Mouse (Mus musculus) hindbrain, embryonic 12.5 days (tissue): ENCODE data around the gene Arhgef2. TPM values are rescaled to one million over a fixed set of nuclear protein-coding genes. Genes with fewer than 3 reads are reported as not detected.

ENCODE experiments used
- ATAC-seq: fragments of 200-750 bp; cut with Nextera tagmentation; 2 replicates; pipeline ENCODE4 v1.8.0; 2017; ENCODE audit warnings: moderate TSS enrichment; ENCODE audit not compliant: low FRiP score
- H3K27ac ChIP-seq: fragments of 300-500 bp; sonication (generic); 2 replicates; pipeline ENCODE4 v1.5.1; 2016; ENCODE audit warnings: mild to moderate bottlenecking
- H3K27me3 ChIP-seq: fragments of 300-500 bp; sonication (generic); 2 replicates; pipeline ENCODE4 v1.6.1; 2016; ENCODE audit warnings: mild to moderate bottlenecking
- H3K36me3 ChIP-seq: fragments of 300-500 bp; sonication (generic); 2 replicates; pipeline ENCODE4 v1.6.1; 2016; ENCODE audit warnings: mild to moderate bottlenecking
- H3K4me1 ChIP-seq: fragments of 300-500 bp; sonication (generic); 2 replicates; pipeline ENCODE4 v1.6.1; 2016
- H3K4me2 ChIP-seq: fragments of 300-500 bp; sonication (generic); replicated peaks from 2 replicates; pipeline ENCODE4 v1.6.1; 2016; ENCODE audit warnings: mild to moderate bottlenecking
- H3K4me3 ChIP-seq: fragments of 300-500 bp; sonication (generic); 2 replicates; pipeline ENCODE4 v1.5.1; 2016; ENCODE audit warnings: mild to moderate bottlenecking
- H3K9ac ChIP-seq: fragments of 300-500 bp; sonication (generic); 2 replicates; pipeline ENCODE4 v1.6.1; 2016; ENCODE audit warnings: mild to moderate bottlenecking, moderate library complexity
- H3K9me3 ChIP-seq: fragments of 300-500 bp; sonication (generic); replicated peaks from 2 replicates; pipeline ENCODE4 v1.6.1; 2016; ENCODE audit warnings: mild to moderate bottlenecking
- WGBS: fragments of 180-500 bp; shearing (Covaris S2); methylation state at CpG from one replicate; pipeline ENCODE4 v1.1.7; 2016; 5-methylcytosine and 5-hydroxymethylcytosine counted together
- polyA plus RNA-seq: library from polyadenylated mRNA; unstranded; fragments of >200 nt; fragmentation: Nextera tagmentation; extraction: Ambion mirVana; gene quantifications from 2 replicates; pipeline ENCODE4 v1.2.1, GENCODE M21; 2016

Arhgef2 gene
- polyA plus RNA-seq, 1 experiment from 2014 or later: 179 TPM

- Histone ChIP-seq H3K36me3 (peaks cover 55% of the 10 kb centered on the region), H3K4me1 (0 out of 2 replicates have a peak, but pooled peaks cover 3% of the 10 kb centered on the region), H3K9ac (no peak overlapping the region), H3K4me2 (no peak overlapping the region), H3K9me3 (no peaks in the 10 kb centered on the region), H3K4me3 (no peak overlapping the region), H3K27me3 (no peaks in the 10 kb centered on the region), H3K27ac (no peak overlapping the region)
- 83% methylated on average over 10 of the region's 10 CpGs for WGBS
- ATAC-seq: no peak
Measured at GRCm38 (mm10) chr3:88649186-88649585, 43.4 kb downstream of the Arhgef2 start.

- ATAC-seq: no peak
- Histone ChIP-seq H3K4me2 (no peak overlapping the region), H3K9me3 (no peaks in the 10 kb centered on the region), H3K9ac (no peak overlapping the region), H3K4me3 (no peak overlapping the region), H3K36me3 (peaks cover 47% of the 10 kb centered on the region), H3K27me3 (no peaks in the 10 kb centered on the region), H3K4me1 (0 out of 2 replicates have a peak, but pooled peaks cover 3% of the 10 kb centered on the region), H3K27ac (no peak overlapping the region)
- WGBS: 97% methylated on average over 13 of the region's 13 CpGs
Measured at GRCm38 (mm10) chr3:88649967-88650366, 44.2 kb downstream of the Arhgef2 start.

GRCm38 (mm10) chr3:88650713-88651504 lies 45.1 kb downstream of the Arhgef2 start:
- Histone ChIP-seq H3K27me3 (no peaks in the 10 kb centered on the region), H3K4me2 (no peak overlapping the region), H3K9me3 (no peaks in the 10 kb centered on the region), H3K4me3 (no peak overlapping the region), H3K9ac (no peak overlapping the region), H3K27ac (no peak overlapping the region), H3K36me3 (peaks cover 38% of the 10 kb centered on the region), H3K4me1 (0 out of 2 replicates have a peak, but pooled peaks cover 3% of the 10 kb centered on the region)
- 81% methylated on average over 13 of the region's 13 CpGs for WGBS
- no peak for ATAC-seq

- H3K9ac ChIP-seq: no peak overlapping the region
- 78% methylated on average over 18 of the region's 18 CpGs for WGBS
- H3K9me3 ChIP-seq: no peaks in the 10 kb centered on the region
- no peaks in the 10 kb centered on the region for H3K27me3 ChIP-seq
- 0 out of 2 replicates have a peak, but pooled peaks have one; percentile 23 for ATAC-seq
- H3K27ac ChIP-seq: no peak overlapping the region
- no peak overlapping the region for H3K4me2 ChIP-seq
- H3K4me1 ChIP-seq: 0 out of 2 replicates have a peak, but pooled peaks cover 3% of the 10 kb centered on the region
- H3K36me3 ChIP-seq: peaks cover 28% of the 10 kb centered on the region
- H3K4me3 ChIP-seq: no peak overlapping the region
Measured at GRCm38 (mm10) chr3:88651669-88652618, 46.2 kb downstream of the Arhgef2 start.

GRCm38 (mm10) chr3:88652846-88653515 lies 47.2 kb downstream of the Arhgef2 start, which contains the start of gene Rxfp4:
TSS of gene Rxfp4 (minus strand) at chr3:88653142.
- Histone ChIP-seq H3K4me1 (0 out of 2 replicates have a peak, but pooled peaks cover 3% of the 10 kb centered on the region), H3K4me3 (no peak within 1 kb of the TSS), H3K9me3 (no peaks in the 10 kb centered on the region), H3K36me3 (peaks cover 18% of the 10 kb centered on the region), H3K4me2 (no peak within 1 kb of the TSS), H3K27ac (no peak within 1 kb of the TSS), H3K9ac (no peak within 1 kb of the TSS), H3K27me3 (no peaks in the 10 kb centered on the region)
- 90% methylated on average over 17 of the region's 17 CpGs for WGBS
- ATAC-seq: no peak

- no peaks in the 10 kb centered on the region for H3K9me3 ChIP-seq
- ATAC-seq: no peak
- no peak overlapping the region for H3K4me3 ChIP-seq
- H3K4me1 ChIP-seq: 0 out of 2 replicates have a peak, but pooled peaks cover 3% of the 10 kb centered on the region
- peaks cover 10% of the 10 kb centered on the region for H3K36me3 ChIP-seq
- no peak overlapping the region for H3K4me2 ChIP-seq
- 91% methylated on average over 6 of the region's 6 CpGs for WGBS
- H3K27me3 ChIP-seq: no peaks in the 10 kb centered on the region
- H3K9ac ChIP-seq: no peak overlapping the region
- no peak overlapping the region for H3K27ac ChIP-seq
Measured at GRCm38 (mm10) chr3:88653516-88654370, 48.0 kb downstream of the Arhgef2 start.

- Histone ChIP-seq H3K4me2 (no peak overlapping the region), H3K27ac (no peak overlapping the region), H3K4me1 (0 out of 2 replicates have a peak, but pooled peaks cover 3% of the 10 kb centered on the region), H3K27me3 (no peaks in the 10 kb centered on the region), H3K36me3 (peaks cover 9% of the 10 kb centered on the region; the same call in 1 of the 2 replicates), H3K9ac (no peak overlapping the region), H3K9me3 (no peaks in the 10 kb centered on the region), H3K4me3 (no peak overlapping the region)
- no peak for ATAC-seq
- WGBS: 89% methylated on average over 4 of the region's 4 CpGs
Measured at GRCm38 (mm10) chr3:88654621-88655020, 48.9 kb downstream of the Arhgef2 start.

- Histone ChIP-seq H3K27ac (no peak overlapping the region), H3K4me3 (no peak overlapping the region), H3K9me3 (no peaks in the 10 kb centered on the region), H3K4me2 (no peak overlapping the region), H3K4me1 (0 out of 2 replicates have a peak, but pooled peaks cover 3% of the 10 kb centered on the region), H3K9ac (no peak overlapping the region), H3K27me3 (no peaks in the 10 kb centered on the region), H3K36me3 (no peaks in the 10 kb centered on the region)
- ATAC-seq: no peak
- WGBS: 80% methylated on average over 8 of the region's 8 CpGs
Measured at GRCm38 (mm10) chr3:88655619-88656018, 49.9 kb downstream of the Arhgef2 start.

GRCm38 (mm10) chr3:88658441-88659127 lies 52.8 kb downstream of the Arhgef2 start:
- Histone ChIP-seq H3K36me3 (no peaks in the 10 kb centered on the region), H3K27ac (no peak overlapping the region), H3K4me2 (no peak overlapping the region), H3K4me1 (no peaks in the 10 kb centered on the region), H3K9ac (no peak overlapping the region), H3K4me3 (no peak overlapping the region), H3K27me3 (no peaks in the 10 kb centered on the region), H3K9me3 (no peaks in the 10 kb centered on the region)
- no peak for ATAC-seq
- WGBS: 74% methylated on average over 5 of the region's 5 CpGs

- Histone ChIP-seq H3K9ac (no peak overlapping the region), H3K36me3 (no peaks in the 10 kb centered on the region), H3K4me3 (no peak overlapping the region), H3K9me3 (no peaks in the 10 kb centered on the region), H3K27me3 (no peaks in the 10 kb centered on the region), H3K4me2 (no peak overlapping the region), H3K27ac (no peak overlapping the region), H3K4me1 (no peaks in the 10 kb centered on the region)
- ATAC-seq: no peak
- 49% methylated on average over 6 of the region's 6 CpGs for WGBS
Measured at GRCm38 (mm10) chr3:88659798-88660197, 54.0 kb downstream of the Arhgef2 start.

GRCm38 (mm10) chr3:88664095-88664494 lies 58.3 kb downstream of the Arhgef2 start:
- Histone ChIP-seq H3K4me1 (no peaks in the 10 kb centered on the region), H3K4me3 (no peak overlapping the region), H3K4me2 (no peak overlapping the region), H3K9ac (no peak overlapping the region), H3K27ac (no peak overlapping the region), H3K27me3 (no peaks in the 10 kb centered on the region), H3K9me3 (no peaks in the 10 kb centered on the region), H3K36me3 (no peaks in the 10 kb centered on the region)
- no peak for ATAC-seq
- WGBS: 84% methylated on average over 4 of the region's 4 CpGs
